Mouse (Mus musculus): Measurements from ENCODE around the gene Gjb5. TPM values are rescaled to one million over a fixed set of nuclear protein-coding genes. Genes with fewer than 3 reads are reported as not detected.

Gene Gjb5
- not detected for total RNA-seq (2021)

- intact Hi-C loops (cut with DNase I), result no loop called here
These were observed at the start of gene Gjb5 for GRCm38 (mm10) chr4:127358018-127358417. Gjb5 (minus strand) TSS chr4:127358181.

DNA sequence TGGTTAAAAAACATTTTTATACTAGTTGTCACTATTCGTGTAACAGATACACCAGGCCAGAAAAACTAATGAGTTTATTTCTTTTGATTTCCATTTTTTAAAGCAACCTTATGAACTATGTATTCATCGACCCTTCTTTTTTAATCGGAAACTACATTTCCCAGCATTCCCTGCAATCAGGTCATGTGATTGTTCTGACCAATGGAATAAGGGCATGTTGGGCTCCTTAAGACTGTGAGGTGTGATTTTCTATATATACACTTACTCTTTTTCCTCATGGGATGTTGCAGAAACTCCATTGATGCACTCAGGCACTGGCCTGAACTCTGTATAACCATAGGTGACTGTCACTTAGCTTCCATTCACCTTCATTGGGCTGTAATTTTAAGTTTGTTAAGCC lies 44.6 kb upstream of the Gjb5 start:
- DNase-seq (ENCODE audit: low spot score in 2 of 2), result peak in 1 of 2 experiments; percentile 9
- intact Hi-C loops (cut with DNase I), result no loop called here

More at GRCm38 (mm10) chr4:127358018-127358417, at the start of gene Gjb5:
- no peak for DNase-seq (ENCODE audit: low spot score in 2 of 2)

- no peak for DNase-seq (ENCODE audit: low spot score in 2 of 2)
These were observed 44.2 kb upstream of the Gjb5 start for GRCm38 (mm10) chr4:127402166-127402565.

GRCm38 (mm10) chr4:127400165-127401145 lies 42.5 kb upstream of the Gjb5 start:
- intact Hi-C loops (cut with DNase I), result no loop called here
- DNase-seq (ENCODE audit: low spot score in 2 of 2), result peak; percentile 14 to 56

More at GRCm38 (mm10) chr4:127402166-127402565, 44.2 kb upstream of the Gjb5 start:
- intact Hi-C loops (cut with DNase I), result no loop called here

DNA sequence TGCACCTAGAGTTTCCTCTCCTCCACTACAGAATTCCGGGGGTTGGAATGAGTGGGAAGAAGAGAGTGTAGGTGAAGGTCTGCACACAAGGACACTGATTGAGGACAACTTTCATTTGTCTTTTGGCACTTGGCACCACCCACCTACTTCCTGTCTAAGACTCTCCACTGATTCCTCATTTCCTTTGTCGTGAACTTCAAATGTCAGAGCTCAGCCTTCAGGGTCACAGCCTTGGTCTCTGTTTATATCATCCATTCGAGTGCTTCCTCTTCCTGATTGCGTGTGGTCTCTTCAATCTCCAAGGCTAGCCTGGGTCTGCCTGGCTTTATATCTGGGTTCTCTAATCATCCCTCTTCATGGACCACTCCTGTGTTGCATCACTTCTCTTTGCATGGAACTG lies 37.6 kb upstream of the Gjb5 start:
- DNase-seq (ENCODE audit: low spot score in 2 of 2), result no peak
- intact Hi-C loops (cut with DNase I), result no loop called here

- intact Hi-C loops (cut with DNase I), result no loop called here
- DNase-seq (ENCODE audit: low spot score in 2 of 2), result peak in 1 of 2 experiments; percentile 49
These were observed 31.7 kb upstream of the Gjb5 start for GRCm38 (mm10) chr4:127389645-127390044.

DNA sequence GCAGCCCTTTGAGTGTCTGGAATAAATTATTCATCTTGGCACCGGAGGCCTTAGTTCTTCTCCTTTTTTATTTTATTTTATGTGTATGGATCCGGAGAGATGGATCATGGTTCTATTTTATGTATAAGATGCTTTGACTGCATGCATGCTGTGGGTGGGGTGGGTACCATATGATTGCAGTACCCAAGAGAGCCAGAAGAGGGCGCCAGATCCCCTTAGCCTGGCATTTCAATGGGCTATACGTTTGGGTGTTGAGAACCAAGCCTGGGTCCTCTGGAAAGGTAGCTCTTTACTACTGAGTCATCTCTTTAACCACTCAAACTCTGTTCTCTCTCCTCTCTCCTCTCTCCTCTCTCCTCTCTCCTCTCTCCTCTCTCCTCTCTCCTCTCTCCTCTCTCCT lies 19.4 kb upstream of the Gjb5 start:
- intact Hi-C loops (cut with DNase I), result no loop called here
- DNase-seq (ENCODE audit: low spot score in 2 of 2), result no peak

- no peak for DNase-seq (ENCODE audit: low spot score in 2 of 2)
These were observed 17.7 kb upstream of the Gjb5 start for GRCm38 (mm10) chr4:127375541-127376177.

GRCm38 (mm10) chr4:127374645-127375044 lies 16.7 kb upstream of the Gjb5 start:
- intact Hi-C loops (cut with DNase I), result no loop called here

More at GRCm38 (mm10) chr4:127375541-127376177, 17.7 kb upstream of the Gjb5 start:
- intact Hi-C loops (cut with DNase I), result no loop called here

DNA sequence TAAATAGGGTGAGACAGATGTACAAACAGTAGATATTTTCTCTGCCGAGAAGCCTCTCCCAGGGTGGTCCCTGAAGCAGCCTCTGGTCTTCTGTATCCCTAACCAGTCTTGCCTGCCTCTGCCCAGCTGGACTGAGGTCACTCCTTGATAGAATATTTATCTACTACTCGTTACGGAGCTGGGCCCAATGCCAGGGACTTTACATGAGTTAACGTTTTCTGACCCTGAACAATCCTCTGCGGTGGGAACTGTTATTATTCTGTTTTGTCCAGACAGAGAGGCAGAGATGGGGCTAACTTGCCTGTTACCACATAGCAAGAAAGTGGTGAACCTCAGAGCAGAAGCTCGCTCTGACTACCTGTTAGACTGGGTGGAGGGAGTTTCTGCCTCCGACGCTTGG lies 15.5 kb upstream of the Gjb5 start:
- DNase-seq (ENCODE audit: low spot score in 2 of 2), result no peak

More at GRCm38 (mm10) chr4:127374645-127375044, 16.7 kb upstream of the Gjb5 start:
- DNase-seq (ENCODE audit: low spot score in 2 of 2), result no peak

DNA sequence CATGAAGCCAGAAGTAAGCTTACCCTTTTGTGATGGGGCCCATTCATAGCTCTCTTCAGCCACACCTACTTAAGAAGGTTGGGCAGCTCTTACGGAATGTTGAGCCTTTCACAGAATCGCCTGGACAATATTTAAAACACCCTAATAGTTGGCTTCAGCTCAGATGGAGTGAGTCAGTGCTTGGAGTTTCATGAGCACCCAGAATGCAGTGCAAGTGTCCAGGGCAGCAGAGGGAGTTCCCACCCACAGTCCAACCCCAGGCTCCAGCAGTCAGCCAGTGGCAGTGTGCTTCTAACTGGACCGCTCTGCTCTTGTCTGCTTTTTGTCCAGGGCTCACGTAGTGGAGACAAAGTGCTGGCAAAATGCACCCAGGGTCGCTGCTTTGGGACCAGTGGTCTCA lies 13.6 kb upstream of the Gjb5 start:
- no peak for DNase-seq (ENCODE audit: low spot score in 2 of 2)
- intact Hi-C loops (cut with DNase I), result no loop called here

More for the DNA sequence above, 15.5 kb upstream of the Gjb5 start:
- intact Hi-C loops (cut with DNase I), result no loop called here

- intact Hi-C loops (cut with DNase I), result no loop called here
- DNase-seq (ENCODE audit: low spot score in 2 of 2), result no peak
These were observed 12.5 kb upstream of the Gjb5 start for GRCm38 (mm10) chr4:127370447-127370846.

DNA sequence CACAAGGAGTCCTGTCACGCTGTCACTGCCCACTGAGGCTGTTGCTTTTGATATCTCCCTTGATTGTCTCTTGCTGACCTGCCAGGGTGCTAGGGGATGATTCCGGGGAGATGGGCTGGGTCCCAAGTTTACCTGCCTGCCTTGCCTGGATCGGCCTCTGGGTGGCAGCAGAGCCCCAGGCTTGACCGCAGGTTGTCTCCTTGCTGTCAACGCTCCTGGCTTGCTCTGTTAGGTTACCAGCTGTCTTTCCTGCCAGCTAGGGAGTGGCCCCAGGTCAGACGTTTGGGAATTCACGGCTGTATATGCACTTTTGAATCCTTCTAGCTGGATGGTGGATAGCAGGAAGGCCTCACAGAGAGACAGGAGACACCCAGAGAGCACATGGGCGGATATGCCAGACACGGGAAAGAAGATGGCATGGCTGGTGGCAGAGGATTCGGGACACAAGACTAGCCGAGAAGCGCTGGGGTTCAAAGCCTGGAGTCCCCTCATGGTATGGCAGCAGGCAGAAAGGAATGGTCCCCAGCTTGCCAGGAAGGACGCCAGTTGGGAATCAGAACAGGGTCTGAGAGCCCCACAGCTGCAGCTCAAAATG lies 10.5 kb upstream of the Gjb5 start:
- DNase-seq (ENCODE audit: low spot score in 2 of 2), result peak; percentile 65 to 69
- intact Hi-C loops (cut with DNase I), result loop anchor here (5.0 kb wide), 3 partner anchors 244 to 1174 kb away; partner anchors contain the start of gene Csmd2

GRCm38 (mm10) chr4:127365834-127366233 lies 7.9 kb upstream of the Gjb5 start:
- no peak for DNase-seq (ENCODE audit: low spot score in 2 of 2)
- intact Hi-C loops (cut with DNase I), result loop anchor here (5.0 kb wide), 3 partner anchors 246 to 1176 kb away; partner anchors contain the start of gene Csmd2

DNA sequence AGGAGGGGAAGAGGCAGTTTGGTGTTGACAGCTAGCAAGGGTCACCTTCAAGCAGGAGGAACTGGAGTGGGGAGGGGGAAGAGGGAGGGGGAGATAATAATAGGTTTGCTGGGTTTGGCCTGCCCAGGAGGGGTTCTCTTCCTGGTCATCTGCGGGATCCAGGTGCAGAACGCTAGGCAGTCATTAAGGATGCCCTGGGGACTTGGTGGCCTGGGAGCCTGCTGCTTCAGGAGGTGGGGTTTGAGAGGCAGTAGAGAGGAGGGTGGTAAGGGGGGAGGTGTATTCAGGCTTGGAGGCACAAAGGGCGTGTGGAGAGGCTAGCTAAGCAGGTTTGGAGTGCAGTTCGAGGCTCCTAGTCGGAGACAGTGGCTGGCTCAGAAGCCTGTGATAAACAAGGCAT lies 7.5 kb upstream of the Gjb5 start:
- no peak for DNase-seq (ENCODE audit: low spot score in 2 of 2)
- intact Hi-C loops (cut with DNase I), result loop anchor here (5.0 kb wide), 3 partner anchors 247 to 1177 kb away; partner anchors contain the start of gene Csmd2

DNA sequence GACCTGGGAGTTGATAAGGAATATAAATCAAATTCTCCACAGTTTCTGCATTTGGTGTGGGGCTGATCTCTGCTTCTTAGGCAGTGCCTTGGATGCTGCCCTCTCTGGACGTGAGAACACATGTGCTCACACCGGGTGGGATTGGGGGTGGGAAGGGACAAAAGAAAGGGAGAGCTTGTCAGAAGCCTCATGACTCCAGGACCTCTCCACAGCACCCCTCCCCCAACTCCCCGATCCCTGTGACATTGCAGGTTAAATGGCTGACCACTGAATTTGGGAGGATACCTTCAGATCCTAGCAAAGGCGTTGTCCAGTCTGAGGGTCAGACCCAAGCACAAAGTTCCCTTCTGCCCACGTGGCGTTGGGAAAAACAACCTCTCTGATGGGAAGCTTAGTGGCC lies 6.5 kb upstream of the Gjb5 start:
- intact Hi-C loops (cut with DNase I), result no loop called here
- DNase-seq (ENCODE audit: low spot score in 2 of 2), result no peak

GRCm38 (mm10) chr4:127363331-127363730 lies 5.3 kb upstream of the Gjb5 start:
- DNase-seq (ENCODE audit: low spot score in 2 of 2), result no peak
- intact Hi-C loops (cut with DNase I), result no loop called here

DNA sequence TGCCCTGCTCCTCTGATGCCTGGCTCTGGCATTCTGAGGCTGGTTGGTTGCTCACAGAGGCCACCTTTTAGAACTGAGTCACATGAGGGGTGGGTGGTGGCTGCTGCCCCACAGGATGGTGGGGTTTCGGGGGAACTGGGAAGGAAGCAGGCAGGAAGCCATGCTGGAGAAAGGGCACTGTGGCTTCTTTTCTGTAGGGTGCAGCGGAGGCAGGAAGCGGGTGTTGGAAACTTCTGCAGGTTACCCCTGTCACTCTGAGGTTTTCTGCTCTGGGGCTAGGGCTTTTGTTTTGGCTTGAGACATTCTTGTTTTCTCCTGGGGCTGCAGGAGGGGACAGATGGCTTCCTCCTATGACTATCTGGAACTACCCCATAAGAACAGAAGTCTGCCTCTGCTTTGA lies 4.5 kb upstream of the Gjb5 start:
- intact Hi-C loops (cut with DNase I), result no loop called here
- no peak for DNase-seq (ENCODE audit: low spot score in 2 of 2)

DNA sequence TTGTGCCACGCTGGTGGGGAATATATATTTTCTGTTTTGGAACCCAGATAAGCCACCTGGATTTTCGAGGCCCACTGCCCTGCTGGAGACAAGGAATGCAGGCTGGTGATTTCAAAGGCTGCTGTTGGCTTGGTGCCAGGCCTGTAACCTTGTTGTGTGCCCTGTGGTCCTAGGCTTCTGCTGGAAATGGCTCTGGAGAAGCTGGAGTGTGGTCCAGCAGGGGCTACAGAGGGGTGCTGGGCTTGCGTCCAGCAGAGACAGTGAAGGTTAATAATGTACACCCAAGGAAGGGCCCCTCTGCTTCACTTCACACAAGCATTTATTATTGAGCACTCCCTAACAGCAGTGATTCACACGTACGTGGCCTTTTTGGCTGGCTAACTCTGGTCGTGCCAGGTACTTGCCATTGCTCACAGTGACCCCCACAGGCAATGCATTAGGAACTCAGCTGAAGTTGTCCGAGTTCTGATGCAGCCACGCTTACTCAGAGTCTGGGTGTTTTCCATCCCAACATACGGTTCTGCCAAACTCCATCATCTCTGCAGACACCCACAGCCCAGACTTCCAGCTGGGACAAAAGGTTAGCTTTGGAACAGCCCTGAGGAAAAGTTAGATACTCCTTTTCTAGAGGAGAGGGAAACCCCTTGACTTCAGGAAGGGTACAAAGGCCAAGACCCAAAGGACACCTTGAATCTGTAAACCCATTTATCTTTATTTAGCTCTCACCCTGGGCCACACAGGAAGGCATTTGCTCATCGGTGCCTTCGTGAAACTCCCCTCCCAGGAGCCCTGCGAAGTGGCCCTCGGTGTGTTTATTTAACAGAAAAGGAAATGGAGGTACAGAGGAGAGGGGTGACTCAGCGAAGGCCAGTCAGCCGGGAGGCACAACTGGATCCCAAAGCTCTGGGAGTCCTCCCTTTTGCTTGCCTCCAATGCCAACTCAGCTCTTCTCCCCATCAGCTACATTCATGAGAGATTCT lies 3.2 kb downstream of the Gjb5 start:
- intact Hi-C loops (cut with DNase I), result no loop called here
- DNase-seq (ENCODE audit: low spot score in 2 of 2), result peak in 1 of 2 experiments; percentile 51
